Mouse (Mus musculus): Measurements from ENCODE around the gene C130074G19Rik.

- TF ChIP-seq POLR2A (IDR thresholded peaks at IDR 0.05; ENCODE audit: borderline replicate concordance, insufficient read depth, low read length) (no peak), CTCF (IDR thresholded peaks at IDR 0.05; ENCODE audit: borderline replicate concordance, insufficient read depth, low read depth, low read length) (no peak)
Observed at GRCm38 (mm10) chr1:184860276-184860675, 22.7 kb downstream of the C130074G19Rik start.

Data from cerebellum, adult 2 months (tissue).